Mouse (Mus musculus): Measurements from ENCODE around the gene Reep1.
A peak's percentile ranks its signal among the peaks of the same experiment; 100 is the strongest.

Reep1 gene

DNA sequence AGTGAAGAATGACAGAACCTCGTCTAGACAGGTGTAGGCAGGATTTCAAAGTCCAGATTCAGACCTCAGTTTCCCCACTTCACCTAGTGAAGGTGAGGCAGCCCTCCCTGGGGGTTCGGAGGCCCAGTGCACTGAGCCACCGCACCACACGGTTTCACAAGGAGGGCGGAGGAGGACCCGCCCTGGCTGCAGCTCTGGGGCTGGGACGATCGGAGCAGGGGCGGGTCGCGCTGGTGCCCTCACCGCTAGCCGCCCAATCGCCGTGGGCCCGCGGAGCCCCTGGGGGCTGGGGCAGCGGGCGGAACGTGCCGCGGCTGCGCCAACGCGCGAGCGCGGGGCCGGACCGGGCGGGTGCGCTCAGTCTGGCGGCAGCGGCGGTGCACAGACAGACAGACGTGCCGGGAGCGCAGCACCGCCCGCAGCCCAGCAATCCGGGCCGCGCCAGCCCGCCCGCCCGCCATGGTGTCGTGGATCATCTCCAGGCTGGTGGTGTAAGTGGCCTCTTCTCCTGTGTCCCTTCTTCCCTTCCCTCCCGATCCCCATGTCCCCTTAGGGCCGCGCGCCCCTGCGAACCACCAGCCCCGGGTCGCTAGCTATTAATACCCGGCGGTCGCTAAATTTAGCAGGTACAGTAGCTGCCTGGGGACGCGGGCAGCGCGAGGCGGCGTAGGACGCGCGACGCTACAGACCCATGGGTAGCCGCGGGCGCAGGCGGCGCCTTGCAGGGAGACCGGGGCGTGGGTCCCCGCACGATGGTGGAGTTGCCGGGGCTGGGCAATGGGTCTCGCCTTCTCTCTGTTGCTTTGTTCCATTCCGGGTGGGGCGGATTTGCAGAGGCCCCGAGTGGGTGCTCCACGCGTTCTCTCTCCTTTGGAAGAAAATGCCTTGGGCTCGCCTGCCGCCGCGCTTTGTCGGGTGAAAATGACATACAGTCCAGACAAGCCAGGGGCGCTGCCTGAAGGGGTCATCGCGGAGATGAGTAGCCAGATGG, at the start of gene Reep1:
Reep1 (plus strand) TSS at position 51 of the 991 bp plus-strand sequence.
- DNase-seq: peak; percentile 33 to 51

DNA sequence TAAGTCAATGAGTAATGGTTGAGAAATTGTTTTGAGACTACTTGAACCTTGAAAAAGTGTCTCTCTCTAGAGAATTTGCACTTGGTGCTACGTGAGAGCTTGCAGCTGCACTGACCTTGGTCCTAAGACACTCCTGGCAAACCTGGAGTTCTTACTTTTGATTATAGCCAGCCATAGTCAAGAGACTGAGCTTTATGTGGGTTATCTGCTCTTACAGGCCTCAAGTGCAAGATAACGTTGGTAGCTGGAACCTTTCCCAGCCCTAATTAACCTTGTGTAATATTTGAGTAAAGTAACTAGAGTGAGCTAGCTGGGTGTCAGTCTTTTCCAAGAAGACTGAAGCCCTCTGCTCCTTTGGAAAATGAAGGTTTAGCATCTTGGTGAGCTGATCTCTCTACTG, 49.1 kb upstream of the Reep1 start:
- peak; percentile 25 to 63 for DNase-seq

DNA sequence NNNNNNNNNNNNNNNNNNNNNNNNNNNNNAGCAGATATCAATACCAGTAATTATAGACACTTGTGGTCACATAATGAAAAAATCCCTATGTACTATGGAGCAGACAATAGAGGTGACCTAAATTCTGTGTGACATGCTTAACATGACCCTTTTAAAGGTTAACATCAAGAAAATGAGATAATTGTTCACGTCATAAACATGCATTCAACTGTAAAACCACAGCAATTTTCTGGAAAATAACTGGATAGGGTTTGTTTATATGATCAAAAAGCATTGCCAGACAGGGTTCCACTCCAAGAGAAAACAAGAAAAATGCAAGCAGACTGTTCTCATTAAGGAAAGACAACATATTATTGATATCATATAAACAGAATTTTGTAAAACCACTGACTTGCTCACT, 42.9 kb upstream of the Reep1 start:
- DNase-seq: no peak

DNA sequence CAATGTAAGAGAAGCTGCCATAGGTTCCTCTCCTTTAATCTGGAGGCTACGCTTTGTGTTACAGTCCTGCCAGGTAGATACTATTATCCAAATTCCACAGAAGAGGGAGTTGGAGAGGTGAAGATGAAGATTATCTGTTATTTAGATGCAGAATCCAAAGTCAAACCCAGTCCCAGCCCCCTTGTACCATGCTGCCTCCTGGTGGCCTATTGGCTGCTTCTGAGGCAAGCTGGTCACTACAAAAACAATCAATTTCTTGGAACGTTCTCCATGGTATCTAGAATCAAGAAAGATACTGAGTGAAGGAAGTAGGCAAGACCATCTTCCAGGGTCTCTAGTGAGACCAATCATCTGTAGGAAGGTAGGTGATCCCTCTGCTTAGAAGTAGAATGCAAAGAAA, 34.2 kb upstream of the Reep1 start:
- peak; percentile 8 to 14 for DNase-seq

DNA sequence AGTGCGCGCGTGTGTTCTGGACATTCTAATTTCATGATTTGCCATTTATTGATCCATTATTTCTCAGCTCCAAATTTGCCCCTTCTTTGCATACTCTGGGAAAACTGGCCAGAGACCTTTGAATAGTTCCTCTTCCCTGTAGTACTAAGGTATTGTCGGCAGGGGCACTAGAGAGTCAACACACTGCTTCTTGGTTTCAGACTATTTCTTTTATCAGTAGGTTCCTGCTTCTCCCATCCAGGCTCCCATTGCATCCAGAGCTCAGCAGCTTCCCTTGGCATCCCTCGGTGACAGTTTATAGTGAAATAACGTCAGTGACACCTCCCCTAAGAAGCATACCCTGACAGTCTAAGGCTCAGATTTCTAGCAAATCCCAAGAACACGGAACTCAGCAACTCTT, 28.5 kb upstream of the Reep1 start:
- DNase-seq: no peak

DNA sequence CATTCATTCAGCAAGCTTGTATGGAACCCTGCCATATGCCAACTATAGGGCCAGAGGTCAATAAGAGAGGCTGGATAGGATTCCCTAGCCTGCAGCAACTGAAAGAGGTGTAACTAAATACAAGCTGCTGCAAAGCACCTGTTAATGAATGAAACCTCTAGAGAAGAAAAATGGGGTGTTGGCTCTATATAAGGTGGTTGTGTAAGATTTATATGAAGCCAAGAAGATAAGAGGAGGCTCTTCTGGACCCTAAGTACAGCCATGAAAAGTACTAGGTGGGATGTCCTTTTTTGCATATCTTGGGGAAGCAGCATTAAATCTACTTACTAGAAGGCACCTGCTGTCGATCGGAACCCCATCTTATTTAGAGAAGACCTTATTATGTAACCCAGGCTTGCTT, 12.2 kb upstream of the Reep1 start:
- no peak for DNase-seq

DNA sequence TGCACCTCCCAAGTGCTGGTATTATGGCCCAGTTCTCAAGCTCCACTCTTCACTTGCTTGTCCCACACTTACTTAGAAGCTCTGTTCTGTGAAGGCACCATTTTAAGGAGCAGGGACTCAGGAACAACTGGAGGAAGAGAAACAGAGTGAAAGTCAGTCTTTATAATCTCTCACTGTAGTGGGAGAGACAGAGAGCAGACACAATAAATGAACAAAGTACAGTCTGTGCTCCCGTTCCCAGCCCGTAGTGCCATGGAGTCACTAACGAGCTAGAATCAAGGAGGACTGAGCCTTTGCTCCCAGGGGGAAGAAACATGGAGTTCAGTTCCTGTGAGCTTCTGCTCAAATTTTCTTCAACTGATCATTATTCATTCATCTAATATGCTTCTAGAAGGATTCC, 11.8 kb upstream of the Reep1 start:
- no peak for DNase-seq

DNA sequence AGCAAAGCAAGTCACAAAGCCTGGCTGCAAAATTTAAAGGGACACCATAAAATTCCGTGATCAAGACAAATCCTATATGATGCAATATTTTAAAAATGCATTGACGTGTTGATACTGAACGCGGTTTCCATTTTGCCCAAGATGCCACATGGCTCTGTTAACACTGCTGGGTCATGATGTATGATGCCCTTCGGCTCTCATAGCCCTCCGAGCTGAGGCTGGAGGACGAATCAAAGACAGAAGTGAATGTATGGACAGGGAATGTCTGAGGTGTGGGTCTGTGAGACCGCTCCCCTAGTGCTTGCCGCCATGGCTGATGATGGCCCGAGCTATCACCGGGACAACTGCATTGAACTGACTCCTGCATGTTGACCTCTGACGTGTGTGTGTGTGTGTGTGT, 490 bp upstream of the Reep1 start:
- no peak for DNase-seq

DNA sequence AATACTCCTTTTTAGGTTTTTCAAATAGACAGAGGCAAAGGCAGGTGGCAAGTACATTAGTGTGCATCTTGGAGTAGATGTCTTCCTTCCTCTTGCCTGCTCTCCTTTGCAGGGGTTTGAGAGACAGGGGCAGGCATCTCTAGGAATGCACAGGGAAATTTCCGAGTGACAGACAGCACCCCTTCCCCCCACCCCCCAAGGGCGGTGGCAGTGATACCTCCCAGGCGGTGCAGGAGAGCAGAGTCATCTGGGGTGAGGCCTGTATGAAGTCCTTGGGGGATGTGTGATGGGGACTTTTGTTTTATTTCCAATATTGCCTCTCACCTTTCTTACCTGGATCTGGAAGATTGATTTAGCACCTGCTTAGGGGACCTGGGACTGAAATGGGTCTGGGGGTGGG, 1.2 kb downstream of the Reep1 start:
- DNase-seq: no peak

DNA sequence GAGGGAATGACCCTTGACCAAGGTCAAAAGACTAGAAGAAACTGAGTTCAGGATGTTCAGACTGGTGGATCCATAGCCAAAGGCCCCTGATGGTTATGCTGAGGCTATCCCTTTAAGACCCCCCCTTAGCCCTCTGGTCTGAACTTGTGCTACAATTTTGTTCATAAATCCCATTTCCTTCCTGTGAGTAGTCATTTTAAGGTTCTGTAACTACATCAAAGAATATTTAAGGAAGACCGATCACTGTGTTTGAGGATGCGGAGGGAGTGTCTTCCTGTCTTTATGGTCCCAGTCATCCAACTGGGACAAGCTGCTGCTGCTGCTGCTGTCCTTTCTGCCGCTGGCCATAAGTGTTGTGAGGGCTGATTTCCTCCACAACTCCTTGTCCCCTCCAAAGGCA, 3.0 kb downstream of the Reep1 start:
- no peak for DNase-seq

DNA sequence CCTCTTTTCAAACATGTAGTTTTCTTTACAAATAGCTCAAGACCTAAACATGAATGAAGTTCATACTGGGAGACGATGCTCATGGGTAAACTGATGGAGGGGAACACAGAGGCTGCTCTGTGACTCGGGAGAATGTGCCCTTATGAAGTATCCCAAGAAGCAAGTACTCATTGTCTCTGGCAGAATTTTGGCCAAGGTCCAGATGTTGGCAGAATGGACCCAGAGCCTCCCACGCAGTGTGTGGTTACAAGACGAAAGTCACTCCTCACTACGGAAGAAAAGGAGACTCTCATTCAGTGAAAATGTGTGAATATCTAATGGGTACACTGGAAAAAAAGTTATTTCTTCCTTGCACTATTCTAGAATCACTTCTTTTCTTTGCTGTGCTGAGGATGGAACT, 3.8 kb downstream of the Reep1 start:
- no peak for DNase-seq

DNA sequence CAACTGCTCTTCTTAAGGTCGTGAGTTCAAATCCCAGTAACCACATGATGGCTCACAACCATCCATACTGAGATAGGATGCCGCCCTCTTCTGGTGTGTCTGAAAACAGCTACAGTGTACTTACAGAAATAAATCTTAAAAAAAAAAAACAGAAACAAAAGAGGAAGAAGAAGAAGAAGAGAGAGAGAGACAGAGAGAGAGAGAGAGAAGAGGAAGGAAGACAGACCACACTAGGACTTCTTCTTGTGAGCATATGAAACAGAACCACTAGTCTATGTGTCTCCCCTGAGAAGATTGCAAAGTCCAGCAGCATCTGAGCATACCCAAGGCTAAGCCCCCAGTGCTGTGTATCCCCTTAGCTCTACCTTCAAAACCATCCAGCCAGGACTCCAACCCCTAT, 6.2 kb downstream of the Reep1 start:
- no peak for DNase-seq

DNA sequence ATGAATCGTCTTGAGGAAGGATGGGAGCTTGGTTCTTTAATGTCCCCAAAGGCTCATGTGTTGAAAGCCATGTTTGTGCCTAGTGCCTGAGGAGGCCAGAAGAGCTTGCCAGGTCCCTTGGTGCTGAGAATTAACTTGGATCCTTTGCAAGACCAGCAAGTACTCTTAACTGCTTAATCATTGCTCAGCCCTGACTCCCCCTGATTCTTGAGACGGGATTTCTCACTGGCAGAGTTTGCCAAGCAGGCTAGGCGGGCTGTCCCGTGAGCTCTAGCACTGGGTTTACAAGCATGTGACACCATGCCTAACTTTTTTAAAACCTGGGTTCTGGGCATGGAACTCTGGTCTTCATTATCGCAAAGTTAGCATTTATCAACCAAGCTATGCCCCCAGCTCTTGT, 7.6 kb downstream of the Reep1 start:
- peak; percentile 9 to 10 for DNase-seq

DNA sequence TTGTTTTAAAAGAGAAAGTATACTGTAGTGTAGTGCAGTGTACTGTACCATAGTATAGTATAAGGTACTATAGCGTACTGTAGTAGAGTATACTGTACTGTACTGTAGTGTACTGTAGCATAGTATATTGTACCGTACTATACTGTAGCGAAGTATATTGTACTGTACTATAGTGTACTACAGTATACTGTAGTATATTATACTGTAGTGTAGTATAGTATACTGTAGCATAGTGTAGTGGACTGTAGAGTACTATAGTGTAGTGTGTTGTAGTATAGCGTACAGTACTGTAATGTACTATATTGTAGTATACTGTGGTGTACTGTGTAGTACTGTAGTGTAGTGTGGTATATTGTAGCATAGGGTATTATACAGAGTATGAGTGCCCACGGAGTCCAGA, 9.1 kb downstream of the Reep1 start:
- DNase-seq: no peak

DNA sequence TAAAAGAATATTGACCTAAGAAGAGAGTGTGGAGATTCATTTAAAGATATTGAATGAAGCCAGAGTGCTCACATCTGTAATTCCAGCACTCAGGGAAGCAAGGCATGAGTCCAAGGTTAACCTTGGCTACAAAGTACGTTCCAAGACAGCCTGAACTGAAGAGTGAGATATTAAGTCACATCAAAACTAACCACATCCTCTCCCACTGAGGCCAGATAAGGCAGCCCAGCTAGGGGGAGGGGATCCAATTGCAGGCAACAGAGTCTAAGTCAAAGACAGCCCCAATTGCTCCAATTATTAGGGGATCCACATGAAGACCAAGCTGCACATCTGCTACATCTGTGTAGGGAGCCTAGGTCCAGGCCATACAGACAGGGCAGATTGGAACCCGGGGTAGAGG, 11.0 kb downstream of the Reep1 start:
- DNase-seq: no peak

DNA sequence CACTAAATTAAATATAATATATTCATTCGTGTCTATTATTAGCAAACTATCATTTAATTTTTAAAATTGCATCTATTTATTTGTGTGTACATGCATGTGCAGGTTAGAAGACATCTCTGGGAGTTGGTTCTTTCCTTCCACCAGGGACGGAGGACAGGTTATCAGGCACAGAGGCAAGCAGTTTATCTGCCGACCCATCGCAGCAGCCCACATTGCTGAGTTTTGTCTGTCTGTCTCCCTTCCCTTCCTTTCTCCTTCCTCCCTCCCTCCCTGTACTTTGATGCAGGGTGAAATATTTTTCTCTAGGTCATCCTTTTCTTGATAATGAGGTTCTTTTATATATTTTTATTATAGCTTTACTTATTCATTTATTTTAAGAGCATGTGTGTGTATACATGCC, 11.9 kb downstream of the Reep1 start:
- DNase-seq: no peak

DNA sequence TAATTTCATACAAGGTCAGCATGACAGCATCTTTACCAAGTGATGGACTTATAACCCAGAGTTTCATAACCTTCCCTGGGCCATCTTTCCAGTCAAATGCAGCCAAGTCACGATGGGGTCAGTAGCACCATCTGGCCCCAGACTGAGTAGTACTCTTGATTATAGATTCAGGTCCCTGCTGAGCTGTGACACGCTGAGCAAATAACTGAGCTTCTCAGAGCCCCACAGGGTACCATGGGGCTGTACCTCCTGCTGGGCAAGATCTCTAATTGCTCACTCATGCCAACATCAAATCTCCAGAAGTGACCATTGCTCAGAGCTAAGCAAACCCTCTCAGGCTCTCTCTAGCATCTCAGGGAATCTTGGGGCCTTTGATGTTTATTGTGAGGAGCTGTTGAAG, 15.6 kb downstream of the Reep1 start:
- DNase-seq: no peak

DNA sequence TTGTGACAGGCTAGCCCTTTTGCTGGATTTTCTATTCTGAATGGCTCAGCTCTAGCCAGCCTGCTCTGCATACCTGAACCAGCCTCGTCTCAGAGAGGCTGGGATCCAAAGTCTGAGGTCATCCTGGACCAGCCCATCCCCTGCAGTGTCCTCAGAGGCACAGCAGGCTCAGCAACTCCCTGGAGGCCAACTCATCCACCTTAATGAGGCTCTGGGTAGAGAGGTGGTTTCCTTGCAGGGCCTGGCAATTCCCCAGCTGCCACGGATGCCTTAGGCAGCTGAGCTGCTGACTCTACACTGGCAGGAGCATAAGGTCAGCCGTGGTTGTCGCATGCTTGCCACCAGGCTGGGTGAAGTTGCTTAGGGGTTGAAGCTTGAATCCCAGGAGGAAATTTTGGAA, 16.2 kb downstream of the Reep1 start:
- DNase-seq: no peak

DNA sequence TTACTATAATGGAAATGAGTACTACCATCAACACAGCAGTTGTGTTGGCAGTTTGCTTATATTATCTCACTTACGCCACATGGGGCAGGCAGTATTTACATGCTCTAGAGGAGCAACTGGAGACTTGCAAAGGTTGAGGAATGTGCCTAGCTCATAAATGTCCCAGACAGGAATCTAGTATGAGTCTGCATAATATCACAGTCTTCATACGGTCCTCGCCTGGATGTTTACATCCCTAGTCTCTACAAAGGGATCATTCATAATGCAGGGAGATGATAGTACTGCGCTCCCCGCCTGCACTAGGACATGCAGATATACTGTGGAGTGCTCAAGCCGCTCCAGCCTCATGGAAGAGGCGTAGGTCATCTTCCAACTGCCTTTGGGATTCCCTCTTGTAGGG, 19.3 kb downstream of the Reep1 start:
- DNase-seq: no peak

DNA sequence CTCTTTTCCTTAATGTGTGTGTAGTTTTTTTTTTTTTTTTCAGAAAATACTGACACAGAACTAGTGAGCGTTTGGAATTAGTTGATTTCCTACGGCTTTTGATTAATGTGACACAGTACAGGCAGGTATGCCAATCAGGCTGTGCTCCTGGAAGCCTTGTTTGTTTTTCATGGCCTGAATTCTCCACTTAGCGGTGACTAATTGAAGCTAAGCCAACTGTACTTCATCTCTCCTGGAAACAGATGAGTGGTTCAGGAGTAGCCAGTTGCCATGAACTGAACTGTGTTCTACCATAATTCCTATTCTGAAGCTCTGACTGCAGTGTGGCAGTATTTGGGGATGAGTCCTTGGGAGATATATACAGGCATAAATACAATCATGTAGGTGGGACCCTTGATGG, 20.9 kb downstream of the Reep1 start:
- peak; percentile 32 to 71 for DNase-seq

DNA sequence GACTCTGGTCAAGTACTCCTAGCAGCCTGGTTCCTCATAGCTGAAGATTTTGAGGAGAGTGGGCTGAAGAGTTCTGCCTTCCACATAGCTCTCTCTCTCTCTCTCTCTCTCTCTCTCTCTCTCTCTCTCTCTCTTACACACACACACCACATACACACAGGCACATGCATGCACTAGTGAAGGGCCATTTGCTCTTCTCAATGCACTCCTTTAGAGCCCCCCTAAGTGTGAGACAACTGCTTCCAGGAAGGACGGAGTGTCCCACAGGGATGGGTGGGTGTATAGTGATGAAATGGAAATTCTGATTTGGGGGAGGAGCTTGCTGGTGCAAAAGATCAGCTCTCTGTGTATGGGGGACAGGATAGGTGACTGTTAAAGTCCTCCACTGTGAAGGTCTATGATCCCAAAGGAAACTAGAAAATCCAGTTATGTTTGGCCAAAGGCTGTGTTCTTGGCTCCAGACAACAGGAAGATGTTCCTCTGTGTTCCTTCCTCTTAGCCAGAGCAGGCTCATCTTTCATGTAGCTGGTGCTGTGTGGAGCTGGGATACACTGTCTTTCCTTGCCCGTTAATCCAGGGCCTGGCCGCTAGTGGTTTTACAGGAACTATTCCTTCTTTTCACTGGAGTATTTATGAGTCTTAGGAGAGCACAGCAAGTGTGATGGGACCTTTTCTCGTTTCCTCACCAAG, 27.7 kb downstream of the Reep1 start:
- DNase-seq: no peak

DNA sequence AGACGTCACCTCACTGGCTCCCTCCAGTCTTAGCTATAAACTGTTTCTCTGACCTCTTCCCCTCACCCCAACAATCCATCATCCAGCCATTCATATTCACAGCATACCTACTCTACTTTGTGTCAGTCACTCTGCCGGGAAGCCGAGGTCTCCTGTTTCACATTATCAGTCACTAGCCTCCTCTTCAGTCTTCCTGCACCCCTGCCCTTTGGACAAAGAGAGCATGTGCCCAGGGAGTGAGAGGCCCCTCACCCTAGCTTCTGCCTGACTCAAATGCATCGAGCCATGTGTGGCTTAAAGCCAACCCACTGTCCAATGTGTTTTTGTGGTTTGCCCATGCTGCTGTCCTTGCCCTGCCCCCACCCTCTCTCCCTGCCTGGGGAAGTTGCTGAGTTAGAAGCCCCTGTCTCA, 28.2 kb downstream of the Reep1 start:
- no peak for DNase-seq

DNA sequence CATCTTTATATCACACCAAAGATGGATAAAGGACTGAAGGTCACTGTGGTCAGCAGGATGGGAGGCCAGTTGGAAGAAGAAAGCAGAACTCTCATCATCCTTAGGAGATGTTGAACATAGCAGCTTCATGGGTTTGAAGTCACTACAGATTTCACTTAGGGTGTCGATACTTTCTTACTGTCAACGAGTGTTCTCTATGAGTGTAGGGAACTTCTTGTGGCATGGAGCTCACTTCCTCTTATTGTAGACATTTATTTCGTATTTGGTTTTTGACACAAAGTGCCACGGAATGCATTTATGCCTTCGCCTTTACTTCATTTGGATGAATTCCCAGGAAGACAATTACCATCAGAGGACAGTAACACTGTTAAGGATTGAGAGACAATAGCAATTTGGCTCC, 28.7 kb downstream of the Reep1 start:
- no peak for DNase-seq

DNA sequence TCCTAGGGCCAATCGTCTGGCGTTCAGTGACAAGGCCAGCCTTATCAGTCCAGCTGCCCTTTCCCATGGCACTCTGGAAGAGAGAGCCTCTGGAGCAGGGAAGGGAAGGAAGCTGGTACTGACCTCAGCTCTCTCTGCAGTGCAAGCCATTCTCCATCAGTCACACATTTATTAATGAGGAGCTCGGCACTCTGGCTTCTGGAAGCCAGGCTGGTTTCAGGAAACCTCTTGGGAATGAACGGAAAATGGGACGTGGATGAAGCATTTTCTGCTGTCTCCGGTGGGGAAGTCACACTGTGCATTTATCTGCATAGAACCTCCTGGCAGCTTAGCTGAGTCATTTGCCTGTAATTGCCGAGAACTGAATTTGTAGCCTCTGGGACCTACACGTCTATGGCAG, 29.8 kb downstream of the Reep1 start:
- no peak for DNase-seq
